ENCODE assay signal across 14 mouse cellular contexts in the genomic region with DNA sequence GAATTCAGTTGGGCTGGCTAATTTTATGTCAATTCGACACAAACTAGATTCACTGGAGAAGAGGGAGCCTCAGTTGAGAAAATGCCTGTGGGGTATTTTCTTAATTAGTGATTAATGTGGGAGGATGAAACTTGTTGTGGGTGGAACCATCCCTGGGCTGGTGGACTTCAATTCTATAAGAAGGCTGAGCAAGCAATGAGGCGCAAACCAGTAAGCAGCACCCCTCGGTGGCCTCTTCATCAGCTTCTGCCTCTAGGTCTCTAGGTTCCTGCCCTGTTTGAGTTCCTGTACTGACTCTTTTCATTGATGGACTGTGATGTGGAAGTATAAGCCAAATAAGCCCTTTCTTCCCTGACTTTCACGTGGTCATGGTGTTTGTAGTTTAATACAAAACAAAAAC.
"Had no signal": no experiment of that assay in that cellular context is flagged by ENCODE, and none has a peak within 500 bp of the region (broad histone marks: within the 10 kb centered on the region; RNA-seq: fewer than 3 reads in every experiment).

No protein-coding gene starts in this region.

- H3K4me2 ChIP-seq: liver, embryonic 11.5 days; lung, embryonic 15.5 days; midbrain, embryonic 11.5 days; midbrain, embryonic 15.5 days; neural tube, embryonic 13.5 days had no signal

- H3K27ac ChIP-seq: left cerebral cortex, adult 2 months; limb, embryonic 10.5 days; lung, embryonic 15.5 days; macrophage; midbrain, embryonic 15.5 days; neural tube, embryonic 13.5 days had no signal

- H3K4me3 ChIP-seq: left cerebral cortex, adult 2 months; limb, embryonic 10.5 days; lung, embryonic 15.5 days; megakaryocyte, embryonic 14.5 days; midbrain, embryonic 15.5 days; neural tube, embryonic 13.5 days had no signal

- H3K27me3 ChIP-seq: lung, embryonic 15.5 days; midbrain, embryonic 15.5 days; neural tube, embryonic 13.5 days had no signal

- H3K9ac ChIP-seq: lung, embryonic 15.5 days; midbrain, embryonic 15.5 days; neural tube, embryonic 13.5 days had no signal

- DNase-seq: kidney, adult 18-20 months; kidney, postnatal 14 days; lung, postnatal 14 days; retina, postnatal 1 day; right cerebral cortex, postnatal 25 days had no signal

- H3K36me3 ChIP-seq: midbrain, embryonic 15.5 days had no signal

- H3K9me3 ChIP-seq: limb, embryonic 10.5 days; lung, embryonic 15.5 days; megakaryocyte, embryonic 14.5 days; midbrain, embryonic 15.5 days; neural tube, embryonic 13.5 days had no signal

- ATAC-seq: midbrain, embryonic 15.5 days had no signal
